Mouse (Mus musculus) neural tube, embryonic 11.5 days (tissue): ENCODE data around the gene Gm4737. TPM values are rescaled to one million over a fixed set of nuclear protein-coding genes. Genes with fewer than 3 reads are reported as not detected.

Experiments
- ATAC-seq: fragments of 200-750 bp; cut with Nextera tagmentation; 2 replicates; pipeline ENCODE4 v1.8.0; 2017; ENCODE audit warnings: moderate number of reproducible peaks, mild to moderate bottlenecking, moderate TSS enrichment, moderate library complexity; ENCODE audit not compliant: insufficient read depth, low FRiP score, low TSS enrichment
- DNase-seq: peaks from one replicate; pipeline ENCODE4 v3.0.0-alpha.2; 2015; ENCODE audit warnings: low spot score
- H3K27ac ChIP-seq: fragments of 300-500 bp; sonication (generic); 2 replicates; pipeline ENCODE4 v1.5.1; 2014; ENCODE audit warnings: low read depth, mild to moderate bottlenecking, low read length
- H3K27me3 ChIP-seq: fragments of 300-500 bp; sonication (generic); 2 replicates; pipeline ENCODE4 v1.6.1; 2014; ENCODE audit warnings: mild to moderate bottlenecking, low read length, mixed read lengths; ENCODE audit not compliant: control insufficient read depth, insufficient read depth
- H3K36me3 ChIP-seq: fragments of 300-500 bp; sonication (generic); 2 replicates; pipeline ENCODE4 v1.6.1; 2014; ENCODE audit warnings: mild to moderate bottlenecking, low read length, moderate library complexity, mixed read lengths; ENCODE audit not compliant: control insufficient read depth, insufficient read depth
- H3K4me1 ChIP-seq: fragments of 300-500 bp; sonication (generic); 2 replicates; pipeline ENCODE4 v1.6.1; 2014; ENCODE audit warnings: low read length, mixed read lengths; ENCODE audit not compliant: control insufficient read depth, insufficient read depth
- H3K4me2 ChIP-seq: fragments of 300-500 bp; sonication (generic); 2 replicates; pipeline ENCODE4 v1.6.1; 2014; ENCODE audit warnings: low read depth, mild to moderate bottlenecking, moderate library complexity
- H3K4me3 ChIP-seq: fragments of 300-500 bp; sonication (generic); 2 replicates; pipeline ENCODE4 v1.5.1; 2014; ENCODE audit warnings: low read depth, low read length
- H3K9ac ChIP-seq: fragments of 300-500 bp; sonication (generic); 2 replicates; pipeline ENCODE4 v1.6.1; 2014; ENCODE audit warnings: mild to moderate bottlenecking, low read length
- H3K9me3 ChIP-seq: fragments of 300-500 bp; sonication (generic); 2 replicates; pipeline ENCODE4 v1.6.1; 2016; ENCODE audit warnings: low read length; ENCODE audit not compliant: control insufficient read depth
- WGBS: fragments of 180-500 bp; shearing (Covaris S2); extraction: QIAGEN DNeasy Blood & Tissue Kit; methylation state at CpG from one replicate; pipeline ENCODE4 v1.1.7; 2014; 5-methylcytosine and 5-hydroxymethylcytosine counted together
- polyA plus RNA-seq: library from polyadenylated mRNA; unstranded; fragments of >200 nt; fragmentation: Nextera tagmentation; extraction: Ambion mirVana; gene quantifications from 2 replicates; pipeline ENCODE4 v1.2.1, GENCODE M21; 2014

Gene Gm4737
- polyA plus RNA-seq, 1 experiment from 2014 or later = 1.8 TPM

DNA sequence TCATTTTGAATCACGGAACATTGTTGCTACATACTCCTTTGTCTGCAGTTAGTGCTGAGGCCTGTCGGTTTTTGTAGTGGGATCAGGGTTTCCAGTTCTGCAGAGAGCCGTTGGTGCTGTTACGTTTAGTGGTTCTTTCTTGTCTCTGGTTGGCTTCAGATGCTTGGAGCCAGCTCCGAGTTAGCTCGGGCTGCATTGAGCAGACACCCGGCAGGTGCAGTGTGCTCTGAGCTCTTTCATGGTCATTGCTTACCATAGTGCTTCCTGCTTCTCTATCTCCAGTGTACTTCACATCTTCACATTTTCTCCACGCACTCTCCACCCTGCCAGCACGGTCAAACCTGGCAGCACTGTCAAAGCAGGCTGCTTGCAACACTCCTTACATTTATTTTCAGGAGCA lies 50.4 kb downstream of the Gm4737 start:
- 84% methylated on average over 9 of the region's 9 CpGs for WGBS
- no peak for DNase-seq

More for the DNA sequence above, 50.4 kb downstream of the Gm4737 start:
- H3K27ac ChIP-seq = no peak overlapping the region
- no peak for ATAC-seq
- no peak overlapping the region for H3K4me2 ChIP-seq
- H3K4me1 ChIP-seq = no peaks in the 10 kb centered on the region
- no peak overlapping the region for H3K9ac ChIP-seq
- H3K9me3 ChIP-seq = no peaks in the 10 kb centered on the region
- no peaks in the 10 kb centered on the region for H3K36me3 ChIP-seq
- H3K4me3 ChIP-seq = no peak overlapping the region
- H3K27me3 ChIP-seq = no peaks in the 10 kb centered on the region

Other genes with a start within 250 kb of the Gm4737 start
- 31.4 and 32.6 TPM in 2 replicates for gene Phldb2, start 201.5 kb downstream of the Gm4737 start, polyA plus RNA-seq
- gene Plcxd2, start 144.9 kb downstream of the Gm4737 start, polyA plus RNA-seq = 3.9 and 5.1 TPM in 2 replicates
- 0.11 and 0.24 TPM in 2 replicates for gene Cd96, start 34.8 kb downstream of the Gm4737 start, polyA plus RNA-seq